Mouse (Mus musculus) thymus, postnatal 36 days (tissue): ENCODE measurements around the gene Ppp6r2.

Source experiments
- DNase-seq, 2 experiments: peaks; one replicate each; pipeline ENCODE4 v3.0.0; 2022; ENCODE audit warnings: mixed read lengths in 2 of 2

Ppp6r2 gene

GRCm38 (mm10) chr15:89264485-89264884 is 53.1 kb downstream of the Ppp6r2 start:
- DNase-seq, result no peak

GRCm38 (mm10) chr15:89275497-89275896 is 64.1 kb downstream of the Ppp6r2 start:
- no peak for DNase-seq

- DNase-seq, result no peak
Observed at GRCm38 (mm10) chr15:89277366-89277765, 66.0 kb downstream of the Ppp6r2 start.

- DNase-seq, result peak; percentile 27 to 44
Observed at GRCm38 (mm10) chr15:89282546-89282945, 71.2 kb downstream of the Ppp6r2 start.

GRCm38 (mm10) chr15:89284094-89284493 is 72.7 kb downstream of the Ppp6r2 start:
- no peak for DNase-seq

- no peak for DNase-seq
Observed at GRCm38 (mm10) chr15:89285004-89285403, 73.7 kb downstream of the Ppp6r2 start.

- DNase-seq, result no peak
Observed at GRCm38 (mm10) chr15:89285478-89285877, 74.1 kb downstream of the Ppp6r2 start.

GRCm38 (mm10) chr15:89286114-89286513 is 74.8 kb downstream of the Ppp6r2 start:
- DNase-seq, result peak in 1 of 2 experiments; percentile 56

- DNase-seq, result no peak
Observed at GRCm38 (mm10) chr15:89286582-89286981, 75.2 kb downstream of the Ppp6r2 start.

GRCm38 (mm10) chr15:89288227-89288767 is 76.9 kb downstream of the Ppp6r2 start:
- no peak for DNase-seq

GRCm38 (mm10) chr15:89289455-89289854 is 78.1 kb downstream of the Ppp6r2 start:
- no peak for DNase-seq

GRCm38 (mm10) chr15:89291521-89291920 is 80.2 kb downstream of the Ppp6r2 start:
- DNase-seq, result no peak

- no peak for DNase-seq
Observed at GRCm38 (mm10) chr15:89292795-89293194, 81.4 kb downstream of the Ppp6r2 start.

- DNase-seq, result no peak
Observed at GRCm38 (mm10) chr15:89293778-89294177, 82.4 kb downstream of the Ppp6r2 start.

- DNase-seq, result no peak
Observed at GRCm38 (mm10) chr15:89295580-89296165, 84.3 kb downstream of the Ppp6r2 start.

GRCm38 (mm10) chr15:89296465-89296864 is 85.1 kb downstream of the Ppp6r2 start:
- DNase-seq, result no peak

- no peak for DNase-seq
Observed at GRCm38 (mm10) chr15:89297695-89298094, 86.3 kb downstream of the Ppp6r2 start.

- no peak for DNase-seq
Observed at GRCm38 (mm10) chr15:89300180-89300579, 88.8 kb downstream of the Ppp6r2 start.

- no peak for DNase-seq
Observed at GRCm38 (mm10) chr15:89300600-89300999, 89.2 kb downstream of the Ppp6r2 start.

GRCm38 (mm10) chr15:89305966-89306365 is 94.6 kb downstream of the Ppp6r2 start:
- no peak for DNase-seq

GRCm38 (mm10) chr15:89307461-89307860 is 96.1 kb downstream of the Ppp6r2 start:
- DNase-seq, result no peak

GRCm38 (mm10) chr15:89308406-89309139 is 97.2 kb downstream of the Ppp6r2 start:
- peak in 1 of 2 experiments; percentile 26 for DNase-seq

- DNase-seq, result peak; percentile 80 to 88
Observed at GRCm38 (mm10) chr15:89309962-89310498, 98.7 kb downstream of the Ppp6r2 start.

- DNase-seq, result no peak
Observed at GRCm38 (mm10) chr15:89313359-89313758, 102.0 kb downstream of the Ppp6r2 start.
